Mouse (Mus musculus) 3134 (cell line): ENCODE results near the gene Apoa2.

Source experiments
- DNase-seq: peaks from one replicate; pipeline ENCODE4 v3.0.0-alpha.2; 2011; ENCODE audit warnings: low spot score; ENCODE audit not compliant: insufficient read length; ENCODE audit errors: extremely low read depth

Apoa2 gene

GRCm38 (mm10) chr1:171204249-171204644 lies 20.6 kb upstream of the Apoa2 start:
- no peak for DNase-seq

GRCm38 (mm10) chr1:171205704-171206493 lies 19.0 kb upstream of the Apoa2 start:
- DNase-seq: no peak

- DNase-seq: no peak
These were observed 15.4 kb upstream of the Apoa2 start for GRCm38 (mm10) chr1:171209409-171209808.

GRCm38 (mm10) chr1:171212854-171213253 lies 12.0 kb upstream of the Apoa2 start:
- no peak for DNase-seq

GRCm38 (mm10) chr1:171213801-171214496 lies 10.9 kb upstream of the Apoa2 start, which contains the start of gene Nr1i3:
TSS of gene Nr1i3 (plus strand) at chr1:171213970.
- no peak for DNase-seq

GRCm38 (mm10) chr1:171216241-171216955 lies 8.5 kb upstream of the Apoa2 start:
- no peak for DNase-seq

GRCm38 (mm10) chr1:171220871-171221270 lies 4.0 kb upstream of the Apoa2 start:
- peak; percentile 64 for DNase-seq

GRCm38 (mm10) chr1:171221281-171222193 lies 3.3 kb upstream of the Apoa2 start:
- DNase-seq: peak; percentile 30

- DNase-seq: peak; percentile 93
These were observed 2.4 kb upstream of the Apoa2 start, which contains the start of gene Tomm40l for GRCm38 (mm10) chr1:171222238-171223155. TSS of gene Tomm40l (minus strand) at chr1:171222514.

- DNase-seq: peak; percentile 32
These were observed 1.7 kb upstream of the Apoa2 start for GRCm38 (mm10) chr1:171223168-171223567.

- DNase-seq: no peak
These were observed 1.1 kb upstream of the Apoa2 start for GRCm38 (mm10) chr1:171223796-171224195.

GRCm38 (mm10) chr1:171226780-171227179 lies 1.9 kb downstream of the Apoa2 start:
- DNase-seq: no peak

- no peak for DNase-seq
These were observed 3.0 kb downstream of the Apoa2 start for GRCm38 (mm10) chr1:171227879-171228278.

- no peak for DNase-seq
These were observed 4.9 kb downstream of the Apoa2 start for GRCm38 (mm10) chr1:171229750-171230149.

GRCm38 (mm10) chr1:171230215-171230614 lies 5.4 kb downstream of the Apoa2 start:
- DNase-seq: no peak

- no peak for DNase-seq
These were observed 7.0 kb downstream of the Apoa2 start for GRCm38 (mm10) chr1:171231844-171232243.

GRCm38 (mm10) chr1:171232348-171232747 lies 7.5 kb downstream of the Apoa2 start:
- DNase-seq: no peak

- DNase-seq: no peak
These were observed 8.2 kb downstream of the Apoa2 start for GRCm38 (mm10) chr1:171232800-171233730.
